Mouse (Mus musculus): Measurements from ENCODE around the gene Cdh26.

Gene Cdh26

GRCm38 (mm10) chr2:178430231-178430630 lies at the start of gene Cdh26:
Cdh26 (plus strand) TSS chr2:178430531.
- no peak for DNase-seq (ENCODE audit: low spot score)

DNA sequence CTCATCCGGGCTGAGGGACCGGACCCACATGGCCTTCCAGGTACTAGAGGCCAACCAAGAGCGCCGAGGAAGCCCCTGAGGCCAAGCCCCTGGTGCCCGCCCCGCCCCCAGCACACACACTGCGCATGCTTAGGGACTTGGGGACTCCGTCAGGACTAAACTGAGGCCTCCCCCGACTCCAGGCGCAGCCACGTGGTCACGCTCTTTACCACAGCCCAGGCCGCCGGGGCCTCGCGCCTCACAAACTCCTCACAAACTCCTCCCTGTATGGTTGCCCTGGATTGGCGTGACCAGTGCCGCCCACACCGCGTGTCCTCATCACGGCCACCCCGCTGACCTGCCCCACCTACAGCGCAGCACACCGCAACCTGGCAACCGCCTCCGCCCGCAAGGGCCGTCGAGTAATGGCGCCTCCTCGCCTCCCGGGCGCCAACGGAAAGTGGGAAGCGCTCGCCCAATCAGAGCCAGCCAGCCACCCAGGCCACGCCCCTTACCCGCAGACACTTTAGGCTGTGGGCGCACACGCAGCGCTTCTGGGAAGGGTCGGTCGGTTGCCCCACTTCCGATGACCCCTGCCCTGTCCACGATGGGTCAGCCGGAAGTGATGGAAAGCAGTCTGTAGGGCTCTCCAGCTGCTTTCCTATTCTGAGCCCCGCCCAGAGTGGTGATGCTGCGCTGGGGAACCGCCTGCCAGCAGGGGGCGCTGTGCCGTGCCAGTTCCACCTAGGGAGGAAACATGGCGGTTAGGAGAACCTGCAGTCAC lies 23.1 kb upstream of the Cdh26 start, which contains the start of gene Sycp2:
Gene Sycp2, minus strand, starts transcription at position 633 of the 763 bp plus-strand sequence.
- no peak for DNase-seq (ENCODE audit: low spot score)

DNA sequence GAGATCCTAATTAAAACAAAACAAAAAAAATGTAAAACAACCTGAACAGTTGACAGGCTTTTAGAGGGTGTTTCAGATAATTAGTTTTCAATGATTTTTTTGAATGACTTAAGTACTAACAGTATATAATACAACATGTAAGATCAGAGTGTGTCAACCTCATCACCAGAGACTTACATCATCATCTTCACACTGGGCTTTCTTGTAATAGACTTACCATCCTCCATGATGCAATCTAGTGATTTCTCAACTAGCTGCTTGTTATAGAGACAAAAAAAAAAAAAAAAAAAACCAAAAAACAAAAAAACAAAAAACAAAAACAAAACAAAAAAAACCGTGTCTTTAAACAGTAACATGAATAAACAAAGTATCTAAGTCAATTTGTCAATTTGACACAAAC lies 21.3 kb upstream of the Cdh26 start:
- no peak for DNase-seq (ENCODE audit: low spot score)

DNA sequence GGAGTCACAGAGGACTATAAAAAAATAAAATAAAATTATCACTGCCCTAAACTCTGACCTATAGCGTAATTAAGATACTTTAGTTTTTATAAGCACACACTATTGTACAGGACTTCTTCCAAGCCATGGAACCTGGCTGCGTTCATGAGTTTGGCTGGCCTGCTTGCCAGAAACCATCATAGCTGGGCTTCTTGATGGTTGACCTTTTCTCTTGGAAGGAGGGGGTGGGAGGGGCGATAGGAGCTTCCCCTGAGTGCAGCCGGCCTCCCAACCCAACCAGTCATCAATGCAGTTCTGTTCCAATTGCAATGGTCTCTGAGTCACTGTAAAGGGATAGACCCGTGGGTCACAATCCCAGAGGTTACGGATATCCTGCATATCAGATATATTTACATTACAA lies 20.0 kb upstream of the Cdh26 start:
- no peak for DNase-seq (ENCODE audit: low spot score)

DNA sequence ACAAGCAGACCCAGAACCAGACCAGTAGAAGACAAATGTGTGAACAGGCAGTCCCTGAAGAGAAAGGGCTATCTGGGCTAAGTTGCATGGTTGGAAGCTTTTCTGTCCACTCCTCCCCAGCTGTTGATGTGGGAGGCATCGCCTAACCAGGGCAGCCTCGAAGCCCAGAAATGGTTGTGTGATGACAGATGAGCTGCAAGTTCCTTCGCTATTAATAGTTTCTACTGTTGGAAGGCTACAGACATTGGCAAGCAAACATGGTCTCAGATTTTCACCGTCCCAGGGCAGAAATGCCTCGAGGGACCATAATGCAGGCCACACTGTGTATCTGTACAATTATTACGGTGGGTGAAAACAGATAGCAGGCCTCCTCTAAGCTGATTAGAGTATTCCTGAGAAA lies 17.7 kb upstream of the Cdh26 start:
- no peak for DNase-seq (ENCODE audit: low spot score)

DNA sequence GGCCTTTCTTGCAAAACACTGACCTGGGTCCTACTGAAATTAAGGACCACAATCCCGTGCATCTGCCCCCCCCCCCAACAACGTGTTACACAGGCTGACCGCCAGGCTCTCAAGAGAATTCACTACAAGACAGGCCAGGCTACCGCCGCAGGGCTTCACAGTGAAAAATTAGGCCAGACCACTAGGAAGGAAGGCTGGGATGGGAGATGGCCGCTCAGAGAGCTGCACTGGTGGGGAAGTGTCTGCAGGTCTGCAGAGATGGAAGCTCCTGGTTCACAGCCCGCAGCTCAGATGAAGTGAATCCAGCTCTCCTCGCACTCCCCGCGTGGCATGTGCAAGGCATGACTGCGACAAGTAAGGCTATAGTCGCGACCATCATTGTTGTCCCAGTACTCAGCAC lies 17.2 kb upstream of the Cdh26 start:
- no peak for DNase-seq (ENCODE audit: low spot score)

DNA sequence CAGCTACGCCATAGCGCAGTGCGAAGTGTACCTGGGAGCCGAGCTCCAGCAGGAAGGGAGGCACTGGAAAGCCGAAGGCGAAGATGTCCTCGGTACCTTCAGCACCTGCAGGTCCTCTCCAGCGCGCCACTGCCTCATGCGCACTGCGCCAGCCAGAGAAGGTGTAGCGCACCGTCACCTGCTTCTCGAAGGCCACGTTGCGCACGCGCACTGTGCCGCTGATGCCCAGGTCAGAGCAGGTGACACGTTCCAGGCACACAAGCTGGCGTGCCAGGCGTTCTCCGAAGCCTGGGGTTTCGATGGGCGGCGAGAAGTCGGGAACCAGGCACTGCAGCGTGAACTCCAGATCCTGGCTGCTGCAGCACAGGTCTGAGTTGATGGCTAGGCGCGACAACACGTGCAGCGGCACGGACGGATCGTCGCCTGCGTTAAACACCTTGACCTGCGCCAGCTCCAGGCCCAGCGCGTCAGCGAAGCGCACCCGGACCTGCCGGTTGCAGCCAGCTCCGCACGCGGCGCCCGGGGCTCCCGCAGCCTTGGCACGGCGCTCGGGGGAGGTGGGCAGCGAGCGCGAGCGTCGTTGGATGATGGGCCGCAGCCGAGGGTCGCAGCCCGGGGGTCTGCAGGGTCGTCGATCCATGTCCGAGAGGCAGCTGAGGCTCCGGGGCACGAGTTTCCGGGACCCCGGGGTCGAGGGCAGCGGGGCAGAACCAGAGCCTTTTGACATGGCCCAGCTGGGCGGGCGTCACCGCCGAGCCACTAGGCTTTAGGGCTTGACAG lies 16.7 kb upstream of the Cdh26 start:
- no peak for DNase-seq (ENCODE audit: low spot score)

GRCm38 (mm10) chr2:178414261-178415149 lies 15.8 kb upstream of the Cdh26 start, which contains the start of the genes Ppp1r3d and Fam217b:
Ppp1r3d (minus strand) TSS chr2:178414472.
Fam217b (plus strand) TSS chr2:178414524.
- DNase-seq (ENCODE audit: low spot score) = no peak

DNA sequence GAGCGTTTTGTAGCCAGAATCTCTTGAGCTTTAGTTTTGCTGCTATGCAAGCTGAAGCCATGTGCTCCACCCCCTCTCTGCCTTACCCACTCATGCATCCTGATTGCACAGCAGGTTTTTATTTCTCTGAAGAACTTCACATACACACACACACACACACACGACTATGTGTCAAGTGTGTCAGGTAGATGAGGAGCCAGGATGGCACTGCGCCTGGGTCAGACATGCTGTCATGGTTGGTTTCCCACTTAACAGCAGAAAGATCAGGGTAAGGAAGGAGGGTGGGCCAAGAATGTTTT lies 15.2 kb upstream of the Cdh26 start:
- no peak for DNase-seq (ENCODE audit: low spot score)

- DNase-seq (ENCODE audit: low spot score) = no peak
These were observed 13.9 kb upstream of the Cdh26 start for GRCm38 (mm10) chr2:178416427-178416826.

DNA sequence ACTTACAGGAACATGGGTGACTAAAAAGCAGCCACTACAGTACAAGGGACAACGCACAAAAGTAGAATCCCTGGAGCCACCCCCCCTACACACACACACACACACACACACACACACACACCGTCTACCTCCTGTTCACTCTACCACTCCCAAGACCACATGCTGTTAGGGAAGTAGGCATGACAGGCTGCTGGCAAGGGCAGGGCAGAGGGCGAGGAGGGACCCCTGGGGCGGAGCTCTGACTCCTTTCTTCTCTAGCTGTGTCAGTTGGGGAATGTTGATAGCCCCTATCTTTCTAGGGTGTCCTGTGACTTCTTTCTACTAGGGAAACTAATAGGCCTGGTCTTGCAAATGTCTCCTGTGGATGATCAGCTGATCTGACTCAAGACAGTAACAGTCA lies 13.4 kb upstream of the Cdh26 start:
- no peak for DNase-seq (ENCODE audit: low spot score)

DNA sequence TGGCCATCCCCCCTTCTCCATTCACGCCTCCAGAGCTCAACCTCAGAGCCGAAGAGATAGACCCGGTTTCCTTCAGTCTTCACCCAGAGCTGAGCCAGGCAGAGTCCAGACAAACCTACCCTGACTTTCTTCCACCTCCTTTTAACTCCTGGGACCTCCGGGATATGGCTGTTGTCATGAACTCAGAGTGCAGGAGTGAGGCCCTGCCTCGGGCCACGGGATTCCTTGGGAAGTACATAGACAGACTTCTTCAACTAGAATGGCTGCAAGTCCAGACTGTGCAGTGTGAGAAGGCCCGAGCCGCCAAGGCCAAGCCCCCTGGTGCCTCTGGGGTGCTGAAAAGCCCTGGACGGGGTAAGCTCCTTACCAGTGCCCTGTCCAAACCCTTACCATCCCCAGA lies 9.8 kb upstream of the Cdh26 start:
- no peak for DNase-seq (ENCODE audit: low spot score)

GRCm38 (mm10) chr2:178421603-178422002 lies 8.7 kb upstream of the Cdh26 start:
- DNase-seq (ENCODE audit: low spot score) = no peak

DNA sequence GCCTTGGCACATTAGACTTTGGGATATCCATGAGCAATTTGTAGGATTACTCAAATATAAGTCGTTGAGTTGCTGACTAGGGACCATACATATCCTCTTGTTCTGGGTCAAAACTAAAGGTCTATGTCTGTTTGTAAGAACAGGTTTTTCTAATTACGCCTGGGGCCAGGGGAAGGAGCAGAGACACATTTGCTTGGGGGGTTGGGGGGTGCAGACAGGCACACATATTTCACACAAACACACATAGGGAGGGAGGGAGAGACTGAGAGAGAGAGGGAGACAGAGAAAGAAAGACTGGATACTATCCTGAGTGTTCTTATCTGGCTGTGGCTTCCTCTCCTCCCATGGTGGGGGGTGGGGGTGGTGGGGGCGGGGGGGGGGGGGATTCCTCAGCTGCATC lies 8.1 kb upstream of the Cdh26 start:
- no peak for DNase-seq (ENCODE audit: low spot score)

DNA sequence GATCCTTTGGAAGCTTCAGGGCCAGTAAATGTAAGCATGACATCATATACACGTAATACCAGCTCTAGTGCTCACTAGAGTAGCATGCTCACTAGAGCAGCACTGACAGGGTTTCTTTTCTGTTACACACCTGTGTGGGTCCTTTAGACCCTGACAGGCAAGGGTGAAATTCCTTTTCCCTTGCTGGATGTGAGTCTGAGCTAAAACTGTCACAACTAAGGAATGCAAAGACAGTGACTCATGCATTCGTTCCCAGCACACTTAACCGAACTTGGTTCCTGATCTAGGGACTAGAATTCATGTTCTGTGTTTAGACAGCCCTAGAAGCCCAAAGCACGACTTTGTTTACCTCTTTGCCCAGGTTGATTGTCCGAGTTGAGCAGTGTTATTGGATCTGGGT lies 7.1 kb upstream of the Cdh26 start:
- DNase-seq (ENCODE audit: low spot score) = no peak

DNA sequence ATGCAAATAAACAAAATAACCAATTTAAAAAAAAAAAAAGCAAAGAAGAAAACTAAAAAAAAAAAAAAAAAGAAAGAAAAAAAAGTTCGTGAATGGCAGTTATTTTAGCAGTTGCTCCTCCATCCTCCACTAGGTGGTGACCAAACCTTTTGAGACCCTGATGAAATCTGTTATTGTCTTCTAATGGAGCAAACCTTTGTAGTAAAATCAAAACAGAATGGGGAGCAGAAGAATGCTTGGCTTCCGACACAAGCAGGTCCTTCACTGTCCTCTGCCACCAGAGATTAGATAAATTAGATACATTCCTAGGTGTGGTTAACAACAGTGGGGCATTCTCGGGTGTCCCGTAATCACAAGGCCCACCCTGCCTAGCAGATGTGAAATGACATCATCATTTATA lies 4.1 kb upstream of the Cdh26 start:
- DNase-seq (ENCODE audit: low spot score) = no peak

DNA sequence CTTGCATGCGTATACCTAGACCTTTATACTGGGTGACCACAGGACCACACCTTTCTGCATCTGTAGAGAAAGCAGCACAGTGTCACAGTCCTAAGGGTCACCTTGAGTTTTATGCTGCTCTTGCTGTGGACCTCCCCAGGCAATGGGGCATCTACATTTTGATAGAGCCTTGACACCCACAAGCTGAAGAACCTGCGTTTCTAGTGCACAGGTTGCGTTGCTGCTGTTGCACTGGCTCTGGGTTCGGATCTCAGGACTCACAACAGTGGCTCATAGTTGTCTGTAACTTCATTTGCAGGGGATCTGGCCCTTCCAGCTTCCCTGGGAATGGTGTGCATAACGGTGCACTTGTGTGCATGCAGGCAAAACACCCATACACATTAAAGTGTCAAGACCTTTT lies 3.1 kb upstream of the Cdh26 start:
- DNase-seq (ENCODE audit: low spot score) = no peak

DNA sequence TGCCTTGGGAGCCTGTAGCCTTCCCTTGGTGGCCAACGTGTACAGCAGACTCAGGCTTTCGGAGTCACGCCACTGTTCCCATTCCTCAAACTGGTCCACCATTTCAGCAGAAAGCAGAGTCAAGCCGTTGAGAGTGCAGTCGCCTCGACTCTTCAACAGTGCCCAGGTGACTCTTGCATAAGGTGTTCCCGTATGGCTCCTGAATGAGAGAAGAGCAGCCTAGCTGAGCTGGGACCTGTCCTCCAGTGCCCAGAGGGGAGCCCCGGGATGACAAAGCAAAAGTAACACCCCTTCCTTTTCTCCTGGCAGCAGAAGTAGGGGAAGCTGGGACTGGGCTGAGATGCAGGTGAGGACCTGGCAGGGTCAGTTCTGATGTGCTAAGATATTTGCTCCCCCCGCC lies 2.1 kb upstream of the Cdh26 start:
- no peak for DNase-seq (ENCODE audit: low spot score)

GRCm38 (mm10) chr2:178428676-178429075 lies 1.7 kb upstream of the Cdh26 start:
- DNase-seq (ENCODE audit: low spot score) = no peak

DNA sequence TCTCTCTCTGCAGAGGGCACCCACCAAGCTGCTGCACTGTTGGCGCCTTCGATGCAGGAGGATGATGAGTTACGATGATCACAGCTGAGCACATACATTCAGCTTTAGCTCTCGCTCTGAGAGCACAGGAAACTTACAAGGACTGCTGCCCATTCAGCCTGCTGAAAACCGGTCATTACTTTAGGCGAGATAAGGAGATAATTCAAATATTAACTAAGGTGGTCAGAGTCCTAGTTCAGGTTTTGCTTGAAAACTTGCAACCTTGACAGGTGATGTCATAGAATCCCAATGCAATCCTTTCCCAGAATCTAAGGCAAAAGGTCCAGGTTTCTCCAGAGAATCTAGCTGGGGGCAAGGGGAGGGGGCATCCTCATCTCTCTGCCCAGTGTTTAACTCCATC lies 905 bp upstream of the Cdh26 start:
- no peak for DNase-seq (ENCODE audit: low spot score)

GRCm38 (mm10) chr2:178433495-178433894 lies 3.2 kb downstream of the Cdh26 start:
- DNase-seq (ENCODE audit: low spot score) = no peak

DNA sequence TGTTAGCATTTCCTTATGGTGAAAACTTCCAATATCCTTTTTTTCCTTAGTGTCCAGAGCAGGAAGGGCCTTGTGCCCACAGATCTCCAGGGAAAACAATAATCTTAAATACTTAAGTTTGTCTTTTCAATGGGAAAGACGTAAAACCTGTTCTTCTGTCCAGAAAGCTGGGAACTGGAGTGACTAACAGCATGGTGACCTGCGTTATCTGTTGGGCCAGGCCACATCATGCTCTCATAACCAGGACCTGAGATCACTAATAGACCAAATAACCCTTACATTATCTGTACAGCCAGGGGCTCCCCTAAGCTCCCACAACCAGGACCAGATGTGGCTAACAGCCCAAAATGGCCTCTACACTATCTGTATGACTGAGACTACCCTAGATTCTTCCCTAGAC lies 3.6 kb downstream of the Cdh26 start:
- DNase-seq (ENCODE audit: low spot score) = no peak

DNA sequence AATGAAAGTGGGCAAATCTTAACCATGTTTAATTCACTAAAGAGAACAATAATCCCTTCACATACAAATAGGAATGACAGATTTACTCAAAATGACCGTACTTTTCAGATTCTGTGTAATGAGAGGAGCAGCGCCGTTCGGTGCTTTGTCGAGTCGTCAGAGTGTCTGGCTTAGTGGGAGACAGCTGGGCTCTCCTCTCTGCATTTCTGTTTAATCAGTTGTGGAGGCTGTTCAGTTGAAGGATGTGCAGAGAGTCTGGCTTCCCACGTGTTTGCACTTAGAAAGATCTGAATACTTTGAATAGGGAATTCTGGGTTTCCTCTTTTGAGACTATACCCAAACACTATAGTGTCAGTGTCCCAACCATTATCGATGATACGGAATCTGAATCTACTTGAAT lies 7.0 kb downstream of the Cdh26 start:
- DNase-seq (ENCODE audit: low spot score) = no peak

All from T-cell, adult 2 months (primary cell).